Mouse (Mus musculus) brain, embryonic 14.5 days (tissue): Measurements from ENCODE around the gene Cish. TPM values are rescaled to one million over a fixed set of nuclear protein-coding genes. Genes with fewer than 3 reads are reported as not detected.

ENCODE experiments used
- DNase-seq: peaks from one replicate; pipeline ENCODE4 v3.0.0-alpha.2; 2011; ENCODE audit warnings: low read depth
- CTCF ChIP-seq: fragments of 200-500 bp; IDR thresholded peaks from 2 replicates; pipeline ENCODE4 v1.5.1; 2012; ENCODE audit warnings: inconsistent platforms, mild to moderate bottlenecking, moderate library complexity, borderline replicate concordance; ENCODE audit not compliant: insufficient read depth, insufficient read length; ENCODE audit errors: extremely low read depth
- POLR2A ChIP-seq: fragments of 200-500 bp; IDR thresholded peaks from 2 replicates; pipeline ENCODE4 v1.6.1; 2012; ENCODE audit warnings: mild to moderate bottlenecking, inconsistent platforms, borderline replicate concordance; ENCODE audit not compliant: poor library complexity, insufficient read depth, insufficient read length, severe bottlenecking; ENCODE audit errors: extremely low read depth
- polyA plus RNA-seq: library from polyadenylated mRNA; depleted of rRNA; stranded (reverse); fragments of >200 nt; gene quantifications from 2 replicates; pipeline ENCODE4 v1.2.3, GENCODE M21; 2012; rRNA removed

Cish gene
- 8.7 and 9.2 TPM in 2 replicates for polyA plus RNA-seq

DNA sequence AAGGTAGTCTGAATTCAATTTTAAA is at the start of gene Cish:
Gene Cish, plus strand, starts transcription at position 11 of the 25 bp plus-strand sequence.
- DNase-seq: no peak
- TF ChIP-seq CTCF: no peak
- no peak for TF ChIP-seq POLR2A

DNA sequence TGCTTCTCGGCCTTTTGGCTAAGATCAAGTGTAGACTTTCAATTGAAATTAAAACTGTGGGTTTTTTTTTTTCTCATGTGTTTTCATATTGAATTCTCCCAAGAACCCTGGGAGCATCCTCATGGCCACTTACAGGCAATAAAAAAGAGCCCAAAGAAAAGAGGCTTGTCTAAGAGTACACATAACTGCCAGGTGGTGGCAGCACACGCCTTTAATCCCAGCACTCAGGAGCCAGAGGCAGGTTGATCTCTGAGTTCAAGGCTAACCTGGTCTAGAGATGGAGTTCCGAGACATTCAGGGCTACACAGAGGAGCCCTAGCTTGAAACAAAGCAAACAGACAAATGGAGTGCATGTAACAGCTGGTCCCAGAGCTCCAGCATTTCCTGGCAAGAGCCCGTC is 49.7 kb upstream of the Cish start:
- no peak for DNase-seq
- peak; percentile 5; the same call in 1 of the 2 replicates for TF ChIP-seq CTCF
- TF ChIP-seq POLR2A: no peak

DNA sequence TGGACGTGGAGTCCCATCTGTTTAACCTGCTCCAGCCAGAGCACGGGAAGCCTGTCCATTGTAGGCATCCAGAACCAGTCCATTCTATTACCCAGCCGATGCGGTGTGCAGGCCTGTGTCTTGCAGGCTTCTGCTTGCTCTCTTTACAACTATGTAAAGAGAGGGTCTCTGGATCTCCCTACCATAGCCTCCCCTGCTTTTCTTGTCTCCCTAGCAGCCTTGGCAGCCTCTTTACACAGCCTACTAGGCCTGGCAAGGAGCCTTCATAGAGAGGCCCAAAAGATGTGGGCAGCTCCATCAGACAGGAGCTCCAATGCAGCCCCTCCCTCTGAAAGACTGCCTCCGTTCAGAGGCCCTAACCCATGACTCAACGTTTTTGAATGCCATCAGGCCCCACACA is 46.7 kb upstream of the Cish start:
- no peak for DNase-seq
- TF ChIP-seq CTCF (no peak), POLR2A (no peak)

DNA sequence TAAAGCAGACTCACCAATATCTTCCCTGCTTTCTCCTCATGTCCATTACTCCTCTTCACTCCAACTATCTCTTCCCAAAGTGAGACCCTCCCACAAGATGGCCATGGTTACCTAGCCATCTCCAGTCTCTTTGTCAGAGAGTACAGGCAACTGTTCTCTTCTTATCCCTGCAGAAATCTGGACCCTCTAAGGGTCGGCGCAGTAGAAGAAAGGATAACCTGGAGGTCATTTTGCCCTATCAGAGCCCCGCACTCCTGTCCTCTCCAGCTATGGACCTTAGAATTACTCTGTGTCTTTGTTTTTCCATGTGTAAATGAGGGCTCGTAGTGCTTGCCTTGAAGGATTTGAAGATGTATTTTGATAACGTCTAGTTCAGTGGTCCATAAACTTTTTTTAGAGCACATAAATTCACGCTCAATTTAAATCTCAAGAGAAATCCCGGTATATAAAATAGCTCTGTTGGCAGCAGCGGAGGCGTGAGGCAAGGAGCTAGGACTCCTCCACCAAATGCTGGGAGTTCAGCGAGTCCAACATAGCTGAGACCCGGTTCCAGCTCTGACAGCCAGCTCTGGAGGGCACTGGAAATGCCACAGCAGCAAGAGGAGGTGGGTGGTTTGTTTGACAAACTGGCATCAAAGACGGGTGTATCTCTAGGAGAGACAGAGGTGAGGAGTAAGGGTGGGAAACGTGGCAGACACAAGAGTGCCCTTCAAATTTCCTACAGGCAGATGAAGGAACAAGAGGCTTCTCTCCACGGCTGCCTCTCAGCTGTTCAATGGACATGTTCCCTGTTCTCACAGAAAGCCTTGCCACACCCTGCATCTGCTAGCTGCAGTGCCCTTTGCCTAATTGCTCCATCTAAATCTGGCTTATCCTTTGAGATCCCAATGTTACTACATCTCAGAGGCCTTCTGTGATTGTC is 45.1 kb upstream of the Cish start:
- DNase-seq: no peak
- no peak for TF ChIP-seq CTCF
- no peak for TF ChIP-seq POLR2A

DNA sequence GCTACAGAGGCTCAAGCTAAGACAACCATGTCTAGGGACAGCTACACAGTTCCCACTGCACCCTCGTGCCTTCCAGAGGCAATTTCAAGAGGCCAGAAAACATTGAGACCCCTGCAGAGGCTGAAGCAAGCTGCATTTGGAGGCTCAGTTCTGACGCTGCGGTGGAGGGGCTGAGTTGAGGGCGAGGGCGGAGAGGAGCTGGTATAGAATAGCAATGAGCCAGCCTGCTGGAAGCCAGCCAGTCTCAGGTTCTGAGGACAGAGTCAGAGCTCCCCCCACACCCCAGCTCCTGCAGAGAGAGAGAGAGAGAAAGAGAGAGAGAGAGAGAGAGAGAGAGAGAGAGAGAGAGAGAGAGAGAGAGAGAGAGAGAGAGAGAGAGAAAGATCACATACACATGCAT is 43.7 kb upstream of the Cish start:
- TF ChIP-seq CTCF (no peak), POLR2A (no peak)
- DNase-seq: peak; percentile 92

DNA sequence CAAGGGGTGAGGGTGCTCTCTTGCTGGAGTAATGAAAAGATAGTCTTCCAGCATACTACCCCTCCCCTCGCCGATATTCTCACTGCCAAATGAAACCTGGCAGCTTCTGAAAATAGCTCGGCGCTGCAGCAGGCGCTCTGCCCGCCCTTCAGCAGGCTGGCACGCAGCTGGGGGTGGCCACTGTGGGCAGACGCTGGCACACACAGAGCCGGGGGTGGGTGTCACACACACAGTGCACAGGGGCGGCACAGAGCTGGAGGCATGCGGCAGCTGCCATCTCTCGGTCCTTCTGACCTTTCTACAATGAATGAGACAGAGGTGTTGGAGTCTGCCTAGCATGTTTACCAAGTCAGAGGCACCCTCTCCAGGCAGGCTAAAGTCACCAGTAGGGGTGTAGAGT is 41.4 kb upstream of the Cish start:
- peak; percentile 90 for DNase-seq
- TF ChIP-seq CTCF (no peak), POLR2A (no peak)

DNA sequence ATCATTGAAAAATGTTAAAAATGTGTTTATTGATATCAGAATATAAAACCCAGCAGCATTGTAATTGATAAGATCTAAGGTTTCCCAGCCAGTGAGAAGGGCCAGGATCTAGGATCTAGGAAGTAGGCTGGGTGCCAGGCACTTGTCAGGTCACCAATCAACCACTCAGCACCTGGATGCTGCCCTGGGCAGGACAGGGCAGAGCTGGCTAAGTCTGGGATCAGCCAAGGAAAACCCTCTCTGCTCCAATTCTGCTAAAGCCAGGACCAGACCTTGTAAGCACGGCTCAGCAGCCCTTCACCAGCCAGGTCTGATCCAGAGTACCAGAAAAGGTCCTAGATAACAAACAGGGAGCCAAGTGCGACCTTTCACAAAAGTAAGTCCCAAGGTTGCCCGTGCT is 40.9 kb upstream of the Cish start:
- no peak for TF ChIP-seq POLR2A
- TF ChIP-seq CTCF: no peak
- DNase-seq: no peak

DNA sequence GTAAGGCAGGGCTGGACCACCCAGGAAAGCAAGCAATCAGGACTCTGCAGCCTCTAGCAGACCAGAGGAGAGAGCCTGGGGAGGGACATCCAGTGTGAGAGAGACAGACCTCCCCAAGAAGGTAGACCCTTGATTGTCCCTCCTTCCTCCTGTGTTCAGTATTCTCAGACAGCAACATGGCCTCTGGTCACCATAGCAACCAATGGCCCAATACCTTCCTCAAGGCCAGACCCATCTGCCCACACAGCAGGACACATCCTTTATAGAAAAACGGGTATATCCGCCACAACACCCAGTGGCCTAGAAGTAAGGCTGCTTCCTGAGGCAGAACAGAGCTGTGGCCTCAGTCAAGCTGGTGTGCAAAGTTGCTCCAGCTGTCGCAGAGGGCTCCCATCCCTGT is 40.2 kb upstream of the Cish start:
- TF ChIP-seq POLR2A: no peak
- no peak for TF ChIP-seq CTCF
- DNase-seq: peak; percentile 75

DNA sequence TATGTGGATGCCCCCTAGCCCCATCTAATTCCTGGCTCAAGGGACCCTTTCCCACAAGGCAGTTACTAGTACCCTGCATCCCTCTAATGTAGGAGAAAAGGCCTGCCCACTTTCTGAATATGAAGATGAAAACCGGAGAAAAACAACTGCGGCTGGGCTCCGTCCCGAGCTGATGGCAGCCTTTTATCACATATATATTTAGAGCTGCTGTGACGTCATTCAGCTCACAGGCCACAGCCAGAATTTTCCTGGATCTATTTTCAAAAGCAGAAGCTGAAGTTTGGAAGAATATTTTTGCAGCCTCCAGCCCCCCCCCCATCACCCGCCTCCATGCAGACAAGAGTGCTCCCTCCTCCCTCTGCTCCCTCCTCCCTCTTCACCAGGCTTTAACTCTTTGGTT is 36.3 kb upstream of the Cish start:
- peak; percentile 70 for DNase-seq
- TF ChIP-seq POLR2A (no peak), CTCF (no peak)

DNA sequence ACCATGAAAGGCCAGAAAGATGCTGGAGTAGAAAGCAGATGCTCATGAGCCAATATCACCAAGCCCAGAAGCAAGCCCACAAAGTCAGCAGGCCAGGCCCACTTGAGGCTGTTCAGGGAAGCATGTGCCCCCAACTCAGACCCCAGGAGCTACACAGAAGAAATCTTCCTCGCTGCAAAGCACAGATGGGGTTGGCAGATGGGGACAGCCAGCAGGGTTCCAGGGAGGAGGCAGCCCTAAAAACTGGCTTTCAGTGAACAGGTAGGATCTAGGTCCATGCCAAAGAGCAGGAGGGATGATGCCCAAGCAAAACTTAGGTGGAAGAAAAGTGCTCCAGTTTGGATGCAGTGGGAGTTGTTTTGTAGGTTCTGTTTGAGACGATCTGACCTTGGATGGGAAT is 35.4 kb upstream of the Cish start:
- DNase-seq: no peak
- TF ChIP-seq POLR2A (no peak), CTCF (no peak)

DNA sequence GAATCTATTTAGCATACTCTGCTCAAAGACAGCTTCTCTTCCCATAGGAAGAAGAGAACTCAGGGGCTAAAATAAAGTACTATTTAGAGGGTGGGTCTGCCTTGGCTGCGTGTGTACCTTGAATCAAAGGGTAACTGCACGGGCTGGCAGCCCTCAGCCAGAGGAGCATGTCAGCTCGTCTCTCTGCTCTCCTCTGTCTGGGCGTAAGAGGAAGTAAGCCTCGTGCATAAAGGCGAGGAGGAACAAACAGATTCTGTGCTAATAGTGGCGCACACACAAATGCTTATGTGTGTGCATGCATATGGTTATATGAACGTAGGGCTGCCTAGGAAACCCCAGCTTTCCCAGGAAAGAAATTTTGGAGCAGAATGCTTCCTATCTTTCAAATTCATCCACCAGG is 35.0 kb upstream of the Cish start:
- DNase-seq: peak; percentile 43
- TF ChIP-seq CTCF: no peak
- no peak for TF ChIP-seq POLR2A

DNA sequence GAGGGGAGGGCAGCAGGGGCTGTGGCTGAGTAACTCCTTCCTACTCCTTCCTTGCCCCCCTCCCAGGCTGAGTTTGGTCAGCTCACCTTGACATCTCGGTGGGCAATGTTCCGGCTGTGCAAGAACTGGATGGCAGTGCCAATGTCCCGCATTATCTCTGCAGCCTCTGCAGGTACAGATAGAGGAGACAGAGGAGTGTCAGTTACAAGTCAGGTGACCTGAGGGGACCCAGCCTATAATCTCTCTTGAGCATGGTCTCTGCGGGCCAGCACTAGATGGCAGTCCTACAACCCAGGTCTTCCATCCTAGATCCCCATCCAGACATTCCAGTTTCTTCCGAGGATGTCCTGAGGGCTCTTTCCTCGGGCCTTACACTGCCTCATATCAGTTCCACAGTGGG is 34.0 kb upstream of the Cish start:
- DNase-seq: no peak
- TF ChIP-seq CTCF (no peak), POLR2A (no peak)
